Mouse (Mus musculus): ENCODE measurements around the gene Sgip1.

DNA sequence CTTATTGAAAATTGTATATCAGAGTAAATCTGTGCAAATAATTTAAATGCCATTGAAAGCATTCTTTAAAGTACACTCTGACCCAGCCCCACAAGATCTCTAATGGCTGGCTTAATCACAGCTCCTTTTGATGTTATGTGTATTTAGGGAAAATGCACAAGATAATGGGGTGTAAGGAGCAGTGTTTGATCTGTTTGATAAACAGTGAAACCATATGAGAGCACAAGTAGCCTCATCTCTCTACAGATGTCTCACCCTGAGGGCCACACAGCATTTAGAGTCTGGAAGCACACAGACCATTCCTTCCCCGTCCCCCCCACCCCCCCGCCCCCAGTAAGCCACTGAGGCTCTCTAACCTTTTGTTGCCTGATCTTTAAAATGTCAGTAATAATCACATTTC is 87.4 kb downstream of the Sgip1 start:
- TF ChIP-seq POLR2A (IDR thresholded peaks at IDR 0.05; ENCODE audit: insufficient read length, low read depth) (no peak), USF1 (IDR thresholded peaks at IDR 0.05; ENCODE audit: low read depth) (no peak), CEBPB (IDR thresholded peaks at IDR 0.05; ENCODE audit: insufficient read depth, poor library complexity, severe bottlenecking) (no peak), POLR2AphosphoS2 (IDR thresholded peaks at IDR 0.05; ENCODE audit: insufficient read length, low read depth) (no peak), MYOG (IDR thresholded peaks at IDR 0.05; ENCODE audit: control insufficient read depth in 1 of 3, insufficient read depth in 1 of 3, insufficient read length in 2 of 3, low read depth in 2 of 3) (no peak)

Measured in myocyte (in vitro differentiated cells).